Mouse (Mus musculus): ENCODE data around the gene Gm10256. TPM values are rescaled to one million over a fixed set of nuclear protein-coding genes. Genes with fewer than 3 reads are reported as not detected.

Gene Gm10256
- not detected in 2 replicates for polyA plus RNA-seq (2012; rRNA removed)

DNA sequence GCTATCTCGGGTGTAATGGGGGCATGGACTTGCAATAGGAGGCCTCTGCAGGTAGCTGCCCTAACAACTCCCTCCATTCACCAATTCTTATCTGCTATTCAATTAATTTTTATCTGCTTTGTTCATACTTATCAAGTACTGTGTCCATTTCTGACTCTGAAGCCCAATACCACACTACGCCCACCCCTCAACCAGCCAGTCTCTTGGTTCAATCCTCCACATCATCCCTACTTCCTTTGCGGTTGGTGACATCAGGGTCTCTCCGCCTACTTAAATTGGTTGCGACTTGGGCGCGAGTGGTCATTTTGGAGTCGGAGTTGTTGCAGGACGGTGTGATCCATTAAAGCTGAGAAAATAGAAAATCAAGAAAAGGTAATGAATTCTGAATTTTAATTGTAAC, at the start of gene Gm10256, which contains the start of gene Rbmy:
Gene Gm10256, plus strand, starts transcription at position 320 of the 400 bp plus-strand sequence.
Gene Rbmy, plus strand, starts transcription at position 301 of the 400 bp plus-strand sequence.

DNA sequence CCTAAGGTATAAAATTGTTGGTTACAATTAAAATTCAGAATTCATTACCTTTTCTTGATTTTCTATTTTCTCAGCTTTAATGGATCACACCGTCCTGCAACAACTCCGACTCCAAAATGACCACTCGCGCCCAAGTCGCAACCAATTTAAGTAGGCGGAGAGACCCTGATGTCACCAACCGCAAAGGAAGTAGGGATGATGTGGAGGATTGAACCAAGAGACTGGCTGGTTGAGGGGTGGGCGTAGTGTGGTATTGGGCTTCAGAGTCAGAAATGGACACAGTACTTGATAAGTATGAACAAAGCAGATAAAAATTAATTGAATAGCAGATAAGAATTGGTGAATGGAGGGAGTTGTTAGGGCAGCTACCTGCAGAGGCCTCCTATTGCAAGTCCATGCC, 34.4 kb upstream of the Gm10256 start, which contains the start of gene Gm4064:
Gene Gm4064, minus strand, starts transcription at position 101 of the 400 bp plus-strand sequence.

DNA sequence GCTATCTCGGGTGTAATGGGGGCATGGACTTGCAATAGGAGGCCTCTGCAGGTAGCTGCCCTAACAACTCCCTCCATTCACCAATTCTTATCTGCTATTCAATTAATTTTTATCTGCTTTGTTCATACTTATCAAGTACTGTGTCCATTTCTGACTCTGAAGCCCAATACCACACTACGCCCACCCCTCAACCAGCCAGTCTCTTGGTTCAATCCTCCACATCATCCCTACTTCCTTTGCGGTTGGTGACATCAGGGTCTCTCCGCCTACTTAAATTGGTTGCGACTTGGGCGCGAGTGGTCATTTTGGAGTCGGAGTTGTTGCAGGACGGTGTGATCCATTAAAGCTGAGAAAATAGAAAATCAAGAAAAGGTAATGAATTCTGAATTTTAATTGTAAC, 70.2 kb downstream of the Gm10256 start, which contains the start of gene Gm10352:
Gene Gm10352, plus strand, starts transcription at position 301 of the 400 bp plus-strand sequence.

Other genes with a start within 250 kb of the Gm10256 start
- gene H2al2c, start 231.6 kb upstream of the Gm10256 start, polyA plus RNA-seq (2012; rRNA removed): not detected in 2 replicates
- not detected in 2 replicates for gene Sry, start 167.0 kb upstream of the Gm10256 start, polyA plus RNA-seq (2012; rRNA removed)
- not detected in 2 replicates for gene H2al2b, start 110.0 kb upstream of the Gm10256 start, polyA plus RNA-seq (2012; rRNA removed)
- not detected in 2 replicates for gene Gm4064, start 34.5 kb upstream of the Gm10256 start, polyA plus RNA-seq (2012; rRNA removed)
- not detected in 2 replicates for gene Rbmy, start within 50 bp of the Gm10256 start, polyA plus RNA-seq (2012; rRNA removed)
- not detected in 2 replicates for gene Gm10352, start 70.3 kb downstream of the Gm10256 start, polyA plus RNA-seq (2012; rRNA removed)
- not detected in 2 replicates for gene Gm29289, start 101.9 kb downstream of the Gm10256 start, polyA plus RNA-seq (2012; rRNA removed)